Mouse (Mus musculus): ENCODE measurements around the gene Tbxas1.

- TF ChIP-seq CTCF (conservative IDR thresholded peaks at IDR 0.05; ENCODE audit: low read length), result no peak
- no peak for TF ChIP-seq POU5F1 (IDR thresholded peaks at IDR 0.05; ENCODE audit: borderline replicate concordance, low read length)
Observed at GRCm38 (mm10) chr6:38913386-38914042, 38.3 kb downstream of the Tbxas1 start.
